ENCODE assay signal across 27 mouse cellular contexts in the genomic region with DNA sequence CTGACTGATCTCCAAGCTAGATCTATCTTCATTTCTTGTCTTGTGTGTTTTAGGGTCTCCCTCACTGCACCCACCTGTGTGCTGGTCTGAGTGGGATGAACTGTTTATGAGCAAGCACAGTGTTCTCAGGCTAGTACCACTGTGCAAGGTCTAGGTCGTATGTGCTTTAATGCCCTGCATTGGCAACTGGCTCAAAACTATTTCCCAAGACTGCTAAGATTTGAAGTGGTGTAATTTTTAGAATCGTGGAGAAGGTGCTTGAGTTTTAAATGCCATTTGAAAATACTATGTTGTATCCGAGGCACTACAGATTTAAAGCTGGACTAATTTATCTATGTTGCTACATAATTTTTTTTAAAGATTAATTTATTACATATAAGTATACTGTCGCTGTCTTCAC.
"Had no signal": no experiment of that assay in that cellular context is flagged by ENCODE, and none has a peak within 500 bp of the region (broad histone marks: within the 10 kb centered on the region; RNA-seq: fewer than 3 reads in every experiment).

No protein-coding gene starts in this region.

- H3K4me3 ChIP-seq: left cerebral cortex, adult 2 months; limb, embryonic 10.5 days; limb, embryonic 12.5 days; limb, embryonic 13.5 days; limb, embryonic 15.5 days; liver, embryonic 12.5 days; liver, embryonic 13.5 days; liver, embryonic 15.5 days; lung, embryonic 15.5 days; megakaryocyte, embryonic 14.5 days; midbrain, embryonic 10.5 days; midbrain, embryonic 12.5 days; midbrain, embryonic 13.5 days; neural tube, embryonic 12.5 days; neural tube, embryonic 13.5 days had no signal

- H3K4me1 ChIP-seq: limb, embryonic 10.5 days; limb, embryonic 12.5 days; limb, embryonic 13.5 days; limb, embryonic 15.5 days; liver, embryonic 12.5 days; liver, embryonic 13.5 days; liver, embryonic 15.5 days; lung, embryonic 15.5 days; megakaryocyte, embryonic 14.5 days; midbrain, embryonic 10.5 days; midbrain, embryonic 12.5 days; midbrain, embryonic 13.5 days; neural tube, embryonic 12.5 days; neural tube, embryonic 13.5 days had no signal

- H3K27ac ChIP-seq: left cerebral cortex, adult 2 months; limb, embryonic 10.5 days; limb, embryonic 12.5 days; limb, embryonic 13.5 days; limb, embryonic 15.5 days; liver, embryonic 12.5 days; liver, embryonic 13.5 days; liver, embryonic 14.5 days; liver, embryonic 15.5 days; lung, embryonic 15.5 days; macrophage; midbrain, embryonic 10.5 days; midbrain, embryonic 12.5 days; midbrain, embryonic 13.5 days; neural tube, embryonic 12.5 days; neural tube, embryonic 13.5 days had no signal

- H3K4me2 ChIP-seq: limb, embryonic 12.5 days; limb, embryonic 13.5 days; limb, embryonic 15.5 days; liver, embryonic 11.5 days; liver, embryonic 12.5 days; liver, embryonic 13.5 days; liver, embryonic 15.5 days; lung, embryonic 14.5 days; lung, embryonic 15.5 days; midbrain, embryonic 11.5 days; midbrain, embryonic 12.5 days; midbrain, embryonic 13.5 days; neural tube, embryonic 12.5 days; neural tube, embryonic 13.5 days had no signal

- ATAC-seq: liver, embryonic 12.5 days; liver, postnatal 0 days; midbrain, embryonic 13.5 days; midbrain, embryonic 16.5 days had no signal

- DNase-seq: layer of hippocampus, postnatal 36 days; left cerebral cortex, postnatal 4 days; liver; liver, embryonic 13.5 days; liver, postnatal 0 days; lung, embryonic 14.5 days; lung, postnatal 10 days; midbrain, embryonic 14.5 days had no signal

- H3K9ac ChIP-seq: limb, embryonic 12.5 days; limb, embryonic 13.5 days; limb, embryonic 15.5 days; liver, embryonic 12.5 days; liver, embryonic 13.5 days; liver, embryonic 14.5 days; liver, embryonic 15.5 days; liver, postnatal 0 days; lung, embryonic 14.5 days; lung, embryonic 15.5 days; midbrain, embryonic 12.5 days; midbrain, embryonic 13.5 days; neural tube, embryonic 12.5 days; neural tube, embryonic 13.5 days had no signal

- H3K9me3 ChIP-seq: limb, embryonic 10.5 days; limb, embryonic 12.5 days; limb, embryonic 13.5 days; limb, embryonic 15.5 days; liver, embryonic 12.5 days; liver, embryonic 13.5 days; liver, embryonic 15.5 days; lung, embryonic 15.5 days; megakaryocyte, embryonic 14.5 days; midbrain, embryonic 10.5 days; midbrain, embryonic 12.5 days; midbrain, embryonic 13.5 days; neural tube, embryonic 12.5 days; neural tube, embryonic 13.5 days had no signal

- H3K27me3 ChIP-seq: limb, embryonic 12.5 days; limb, embryonic 13.5 days; limb, embryonic 15.5 days; liver, embryonic 12.5 days; liver, embryonic 13.5 days; liver, embryonic 15.5 days; lung, embryonic 15.5 days; megakaryocyte, embryonic 14.5 days; midbrain, embryonic 12.5 days; midbrain, embryonic 13.5 days; neural tube, embryonic 12.5 days; neural tube, embryonic 13.5 days had no signal
